Mouse (Mus musculus): ENCODE measurements around the gene Sspo.

Sspo gene

GRCm38 (mm10) chr6:48542631-48543030 is 94.6 kb downstream of the Sspo start:
- DNase-seq = no peak

- no peak for DNase-seq
Measured at GRCm38 (mm10) chr6:48545251-48545650, 97.2 kb downstream of the Sspo start.

- peak; percentile 24 for DNase-seq
Measured at GRCm38 (mm10) chr6:48546271-48546670, 98.2 kb downstream of the Sspo start.

- DNase-seq = no peak
Measured at GRCm38 (mm10) chr6:48546858-48547257, 98.8 kb downstream of the Sspo start.

GRCm38 (mm10) chr6:48548314-48548713 is 100.3 kb downstream of the Sspo start:
- no peak for DNase-seq

Measured in cerebellum, adult 9-11 months (tissue).